Mouse (Mus musculus): ENCODE data around the gene Ccnj.

Ccnj gene

GRCm38 (mm10) chr19:40830703-40831415 is at the start of gene Ccnj:
TSS of gene Ccnj (plus strand) at chr19:40831279.
- peak; percentile 32; the same call in 1 of the 2 replicates for TF ChIP-seq GATA4 (IDR thresholded peaks at IDR 0.05; ENCODE audit: insufficient replicate concordance, low read length)

- TF ChIP-seq GATA4 (IDR thresholded peaks at IDR 0.05; ENCODE audit: insufficient replicate concordance, low read length) = no peak
These were observed 42.9 kb upstream of the Ccnj start for GRCm38 (mm10) chr19:40788004-40788714.

- no peak for TF ChIP-seq GATA4 (IDR thresholded peaks at IDR 0.05; ENCODE audit: insufficient replicate concordance, low read length)
These were observed 42.4 kb upstream of the Ccnj start for GRCm38 (mm10) chr19:40788715-40789084.

DNA sequence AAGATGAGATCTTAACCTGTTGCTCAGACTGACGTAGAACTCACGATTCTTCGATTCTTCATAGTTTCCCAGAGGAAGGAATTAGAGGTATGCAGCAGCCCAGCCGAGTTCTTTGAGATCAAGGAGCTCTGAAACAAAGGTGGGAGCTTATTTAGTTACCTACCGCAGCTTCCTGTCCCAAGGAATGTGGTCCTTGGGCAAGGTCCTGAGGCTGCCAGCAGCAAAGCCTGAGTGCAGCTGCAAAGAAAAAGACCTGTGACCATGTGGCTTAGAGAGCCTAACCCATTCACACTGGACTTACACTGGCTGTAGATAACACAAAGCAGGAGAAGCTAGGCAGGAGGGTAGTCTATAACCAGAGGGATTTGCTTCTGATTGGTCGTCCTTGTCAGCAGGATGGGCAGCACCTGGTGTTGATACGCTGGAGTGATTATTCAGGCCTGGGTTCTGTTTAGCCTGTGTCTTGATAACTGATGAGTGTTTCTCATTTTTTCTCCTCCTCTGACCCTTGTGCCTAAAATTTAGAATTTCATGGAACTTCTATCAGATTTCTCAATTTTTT is 25.8 kb upstream of the Ccnj start:
- no peak for TF ChIP-seq GATA4 (IDR thresholded peaks at IDR 0.05; ENCODE audit: insufficient replicate concordance, low read length)

DNA sequence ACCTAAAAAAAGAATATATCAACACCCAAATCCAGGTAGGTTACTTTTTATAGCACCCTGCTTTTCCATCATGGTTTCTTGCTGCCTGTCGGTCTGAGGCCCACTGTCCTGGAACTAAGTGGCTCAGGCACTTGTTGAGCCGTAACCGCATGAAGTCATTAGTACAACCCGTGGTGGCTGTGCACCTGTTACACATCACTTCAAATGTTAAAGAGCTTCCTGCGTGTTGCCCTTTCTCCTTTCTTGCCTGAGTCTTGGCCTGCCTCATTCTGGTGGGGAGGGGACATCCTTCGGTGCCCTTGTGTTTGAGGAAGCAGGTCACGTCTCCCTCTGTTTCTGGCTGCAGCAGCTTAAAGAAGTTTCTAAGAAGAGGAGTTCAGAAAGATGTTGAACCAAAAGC is 21.2 kb upstream of the Ccnj start:
- no peak for TF ChIP-seq GATA4 (IDR thresholded peaks at IDR 0.05; ENCODE audit: insufficient replicate concordance, low read length)

DNA sequence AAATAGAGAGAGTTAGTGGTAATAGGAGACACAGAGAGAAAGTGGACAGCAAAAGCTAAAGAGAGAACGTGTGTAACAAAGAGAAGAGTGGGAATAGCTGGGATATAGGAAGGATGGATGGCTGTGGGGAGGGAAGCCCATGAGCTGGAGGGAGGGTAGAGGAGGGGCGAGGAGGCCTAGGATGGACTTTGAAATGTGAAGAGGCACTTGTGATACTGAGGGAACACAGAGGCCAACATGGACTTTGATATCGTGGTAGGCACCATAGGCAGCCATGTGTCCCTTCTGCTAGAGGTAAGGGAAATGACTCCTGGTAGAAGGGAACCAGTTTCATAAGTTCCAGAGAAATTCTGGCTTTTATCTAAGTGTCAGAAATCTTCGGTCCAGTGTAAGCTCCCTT is 19.2 kb upstream of the Ccnj start:
- TF ChIP-seq GATA4 (IDR thresholded peaks at IDR 0.05; ENCODE audit: insufficient replicate concordance, low read length) = no peak

- no peak for TF ChIP-seq GATA4 (IDR thresholded peaks at IDR 0.05; ENCODE audit: insufficient replicate concordance, low read length)
These were observed 18.3 kb upstream of the Ccnj start for GRCm38 (mm10) chr19:40812778-40813177.

- no peak for TF ChIP-seq GATA4 (IDR thresholded peaks at IDR 0.05; ENCODE audit: insufficient replicate concordance, low read length)
These were observed 17.7 kb upstream of the Ccnj start for GRCm38 (mm10) chr19:40813385-40813784.

GRCm38 (mm10) chr19:40815645-40816183 is 15.4 kb upstream of the Ccnj start:
- no peak for TF ChIP-seq GATA4 (IDR thresholded peaks at IDR 0.05; ENCODE audit: insufficient replicate concordance, low read length)

GRCm38 (mm10) chr19:40817901-40818532 is 13.1 kb upstream of the Ccnj start:
- no peak for TF ChIP-seq GATA4 (IDR thresholded peaks at IDR 0.05; ENCODE audit: insufficient replicate concordance, low read length)

GRCm38 (mm10) chr19:40818764-40819163 is 12.3 kb upstream of the Ccnj start:
- TF ChIP-seq GATA4 (IDR thresholded peaks at IDR 0.05; ENCODE audit: insufficient replicate concordance, low read length) = no peak

GRCm38 (mm10) chr19:40821306-40821825 is 9.7 kb upstream of the Ccnj start:
- no peak for TF ChIP-seq GATA4 (IDR thresholded peaks at IDR 0.05; ENCODE audit: insufficient replicate concordance, low read length)

GRCm38 (mm10) chr19:40825636-40826035 is 5.4 kb upstream of the Ccnj start:
- no peak for TF ChIP-seq GATA4 (IDR thresholded peaks at IDR 0.05; ENCODE audit: insufficient replicate concordance, low read length)

GRCm38 (mm10) chr19:40826735-40827134 is 4.3 kb upstream of the Ccnj start:
- no peak for TF ChIP-seq GATA4 (IDR thresholded peaks at IDR 0.05; ENCODE audit: insufficient replicate concordance, low read length)

DNA sequence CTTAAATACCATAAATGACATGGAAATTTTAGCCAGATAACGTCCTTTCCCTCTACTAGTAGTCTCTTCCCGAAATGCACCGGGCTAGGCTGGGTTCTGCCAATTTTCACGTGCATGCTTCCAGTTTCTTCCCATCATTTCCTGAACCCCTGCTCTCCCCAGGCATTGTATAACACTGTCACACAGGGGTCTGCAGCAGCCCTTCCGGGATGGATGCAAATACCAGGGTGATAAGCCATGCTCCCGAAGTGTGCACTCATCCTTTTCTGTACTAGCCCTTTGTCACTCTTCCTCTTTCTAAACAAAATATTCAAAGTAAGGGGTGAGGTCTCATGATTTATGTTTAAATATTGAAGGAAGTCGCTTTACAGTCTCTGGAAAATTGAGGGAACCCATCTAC is 881 bp upstream of the Ccnj start:
- no peak for TF ChIP-seq GATA4 (IDR thresholded peaks at IDR 0.05; ENCODE audit: insufficient replicate concordance, low read length)
